Mouse (Mus musculus) C2C12 (cell line): ENCODE results near the gene Gm36028.

Source experiments
- CEBPB ChIP-seq: IDR thresholded peaks from one replicate; pipeline ENCODE4 v1.6.1; 2011; ENCODE audit warnings: low read depth, mild to moderate bottlenecking, control low read depth, moderate library complexity
- CTCF ChIP-seq: IDR thresholded peaks from one replicate; pipeline ENCODE4 v1.5.1; 2011; ENCODE audit not compliant: control insufficient read depth, insufficient read depth, insufficient read length
- FOSL1 ChIP-seq: IDR thresholded peaks from one replicate; pipeline ENCODE4 v1.8.0; 2011; ENCODE audit warnings: mild to moderate bottlenecking, low read length; ENCODE audit not compliant: poor library complexity, insufficient read depth, severe bottlenecking
- MAX ChIP-seq: IDR thresholded peaks from one replicate; pipeline ENCODE4 v1.6.1; 2011; ENCODE audit warnings: mild to moderate bottlenecking, control low read depth
- USF1 ChIP-seq: IDR thresholded peaks from one replicate; pipeline ENCODE4 v1.6.1; 2011; ENCODE audit warnings: low read depth, mild to moderate bottlenecking, control low read depth, moderate library complexity

- no peak for TF ChIP-seq CTCF
- no peak for TF ChIP-seq MAX
- no peak for TF ChIP-seq FOSL1
- no peak for TF ChIP-seq CEBPB
- TF ChIP-seq USF1 = no peak
These were observed 18.5 kb downstream of the Gm36028 start for GRCm38 (mm10) chr16:37842439-37842838.
